Mouse (Mus musculus) forebrain, embryonic 11.5 days (tissue): ENCODE measurements at regions not wholly inside any gene's neighbourhood (a gene's known extent, or its start where the extent isn't known, plus 50 kb on each side); places are given as distances from the start of the nearest gene placed in this dataset.

ENCODE experiments used
- ATAC-seq: fragments of 200-750 bp; cut with Nextera tagmentation; replicated peaks from 2 replicates; pipeline ENCODE4 v1.8.0; 2017; ENCODE audit warnings: moderate TSS enrichment; ENCODE audit not compliant: low FRiP score
- DNase-seq: peaks from one replicate; pipeline ENCODE4 v3.0.0-alpha.2; 2017; ENCODE audit warnings: low spot score
- H3K27ac ChIP-seq: fragments of 300-500 bp; sonication (generic); 2 replicates; pipeline ENCODE4 v1.5.1; 2014; ENCODE audit warnings: low read depth, low read length
- H3K27me3 ChIP-seq: fragments of 300-500 bp; sonication (generic); 2 replicates; pipeline ENCODE4 v1.6.1; 2014; ENCODE audit warnings: mild to moderate bottlenecking, low read length, mixed read lengths; ENCODE audit not compliant: control insufficient read depth, insufficient read depth
- H3K36me3 ChIP-seq: fragments of 300-500 bp; sonication (generic); 2 replicates; pipeline ENCODE4 v1.6.1; 2014; ENCODE audit warnings: mild to moderate bottlenecking, low read length, moderate library complexity, mixed read lengths; ENCODE audit not compliant: control insufficient read depth, insufficient read depth
- H3K4me1 ChIP-seq: fragments of 300-500 bp; sonication (generic); replicated peaks from 2 replicates; pipeline ENCODE4 v1.6.1; 2014; ENCODE audit warnings: low read length, mixed read lengths; ENCODE audit not compliant: control insufficient read depth, insufficient read depth
- H3K4me2 ChIP-seq: fragments of 300-500 bp; sonication (generic); 2 replicates; pipeline ENCODE4 v1.6.1; 2014; ENCODE audit warnings: low read depth, mild to moderate bottlenecking, low read length, moderate library complexity, mixed read lengths; ENCODE audit not compliant: severe bottlenecking
- H3K4me3 ChIP-seq: fragments of 300-500 bp; sonication (generic); 2 replicates; pipeline ENCODE4 v1.5.1; 2014; ENCODE audit warnings: low read depth, low read length
- H3K9ac ChIP-seq: fragments of 300-500 bp; sonication (generic); 2 replicates; pipeline ENCODE4 v1.6.1; 2014; ENCODE audit warnings: low read length
- H3K9me3 ChIP-seq: fragments of 300-500 bp; sonication (generic); 2 replicates; pipeline ENCODE4 v1.6.1; 2016; ENCODE audit warnings: low read length, mixed read lengths; ENCODE audit not compliant: control insufficient read depth
- WGBS: fragments of 180-500 bp; shearing (Covaris S2); extraction: QIAGEN DNeasy Blood & Tissue Kit; methylation state at CpG from one replicate; pipeline ENCODE4 v1.1.7; 2014; 5-methylcytosine and 5-hydroxymethylcytosine counted together

- Histone ChIP-seq H3K27ac (no peak overlapping the region), H3K4me2 (peak overlapping the region; percentile 51), H3K27me3 (peaks cover 4% of the 10 kb centered on the region; the same call in 1 of the 2 replicates), H3K9ac (peak overlapping the region; percentile 49), H3K9me3 (no peaks in the 10 kb centered on the region), H3K4me1 (peaks cover 11% of the 10 kb centered on the region; the same call in 1 of the 2 replicates), H3K4me3 (peak overlapping the region; percentile 13), H3K36me3 (no peaks in the 10 kb centered on the region)
- DNase-seq (no peak), ATAC-seq (peak; percentile 57; the same call in 1 of the 2 replicates)
- under 1% methylated on average over 18 of the region's 18 CpGs for whole genome bisulfite sequencing
Measured at GRCm38 (mm10) chr2:172613891-172614391, 64.5 kb downstream of the Tfap2c start.

- ATAC-seq = no peak
- Histone ChIP-seq H3K4me2 (no peak overlapping the region), H3K27ac (no peak overlapping the region), H3K4me1 (peaks cover 11% of the 10 kb centered on the region; the same call in 1 of the 2 replicates), H3K4me3 (no peak overlapping the region), H3K36me3 (no peaks in the 10 kb centered on the region), H3K9me3 (no peaks in the 10 kb centered on the region), H3K27me3 (peaks cover 4% of the 10 kb centered on the region; the same call in 1 of the 2 replicates), H3K9ac (no peak overlapping the region)
- DNase-seq = no peak
- 44% methylated on average over 2 of the region's 2 CpGs for WGBS
Measured at GRCm38 (mm10) chr2:172615148-172615547, 65.8 kb downstream of the Tfap2c start.

DNA sequence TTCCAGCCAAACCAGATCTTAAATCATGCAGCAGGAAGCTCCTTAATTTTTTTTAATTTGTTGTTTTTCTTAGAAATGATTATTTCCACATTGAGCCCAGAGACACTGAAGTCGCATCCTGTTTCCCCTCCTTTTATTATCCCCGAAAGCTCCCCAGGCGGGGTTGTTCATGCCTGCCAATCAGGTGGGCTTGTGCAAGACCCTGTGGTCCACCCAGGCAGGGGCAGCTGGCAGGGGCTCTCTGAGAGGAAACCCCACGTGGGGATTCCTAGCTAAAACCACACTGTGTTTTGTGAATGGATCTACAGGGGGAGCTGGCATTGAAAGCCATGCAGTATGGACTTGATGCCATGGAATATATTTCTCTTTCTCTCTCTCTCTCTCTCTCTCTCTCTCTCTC is 66.2 kb downstream of the Tfap2c start:
- no peak for DNase-seq
- ATAC-seq = no peak
- Histone ChIP-seq H3K4me1 (peaks cover 11% of the 10 kb centered on the region; the same call in 1 of the 2 replicates), H3K9me3 (no peaks in the 10 kb centered on the region), H3K27me3 (peaks cover 4% of the 10 kb centered on the region; the same call in 1 of the 2 replicates), H3K9ac (no peak overlapping the region), H3K36me3 (no peaks in the 10 kb centered on the region), H3K27ac (no peak overlapping the region), H3K4me2 (no peak overlapping the region), H3K4me3 (no peak overlapping the region)
- WGBS = 35% methylated on average over 4 of the region's 4 CpGs

- peaks cover 4% of the 10 kb centered on the region; the same call in 1 of the 2 replicates for H3K27me3 ChIP-seq
- no peaks in the 10 kb centered on the region for H3K9me3 ChIP-seq
- no peaks in the 10 kb centered on the region for H3K36me3 ChIP-seq
- H3K27ac ChIP-seq = no peak overlapping the region
- WGBS = 84% methylated on average over 7 of the region's 7 CpGs
- H3K4me1 ChIP-seq = peaks cover 7% of the 10 kb centered on the region; the same call in 1 of the 2 replicates
- no peak overlapping the region for H3K9ac ChIP-seq
- no peak overlapping the region for H3K4me2 ChIP-seq
- ATAC-seq = no peak
- no peak overlapping the region for H3K4me3 ChIP-seq
- DNase-seq = no peak
Measured at GRCm38 (mm10) chr2:172619168-172619567, 69.8 kb downstream of the Tfap2c start.

DNA sequence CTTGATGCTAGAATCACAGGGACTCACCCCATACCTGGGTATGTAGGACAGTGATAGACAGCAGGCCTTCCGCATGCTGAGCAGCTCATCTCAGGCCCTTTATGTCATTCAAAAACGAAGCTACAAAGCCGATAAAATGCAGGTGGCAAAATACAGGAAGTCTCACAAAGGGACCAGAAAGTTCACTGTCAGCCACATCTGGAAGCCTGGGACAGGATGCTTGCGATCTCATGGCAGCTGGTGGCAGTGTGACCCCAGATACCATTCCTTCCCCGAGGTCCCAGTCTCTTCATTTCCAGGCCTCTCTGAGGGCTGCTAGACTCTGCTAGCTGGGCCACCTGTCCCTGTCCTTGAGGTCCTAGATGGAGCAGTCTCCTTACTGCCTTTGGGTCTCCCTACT is 70.6 kb downstream of the Tfap2c start:
- Histone ChIP-seq H3K4me1 (peaks cover 4% of the 10 kb centered on the region; the same call in 1 of the 2 replicates), H3K27me3 (peaks cover 2% of the 10 kb centered on the region; the same call in 1 of the 2 replicates), H3K9ac (no peak overlapping the region), H3K4me2 (no peak overlapping the region), H3K4me3 (no peak overlapping the region), H3K27ac (no peak overlapping the region), H3K9me3 (no peaks in the 10 kb centered on the region), H3K36me3 (no peaks in the 10 kb centered on the region)
- DNase-seq = no peak
- ATAC-seq = no peak
- WGBS = 69% methylated on average over 5 of the region's 5 CpGs

DNA sequence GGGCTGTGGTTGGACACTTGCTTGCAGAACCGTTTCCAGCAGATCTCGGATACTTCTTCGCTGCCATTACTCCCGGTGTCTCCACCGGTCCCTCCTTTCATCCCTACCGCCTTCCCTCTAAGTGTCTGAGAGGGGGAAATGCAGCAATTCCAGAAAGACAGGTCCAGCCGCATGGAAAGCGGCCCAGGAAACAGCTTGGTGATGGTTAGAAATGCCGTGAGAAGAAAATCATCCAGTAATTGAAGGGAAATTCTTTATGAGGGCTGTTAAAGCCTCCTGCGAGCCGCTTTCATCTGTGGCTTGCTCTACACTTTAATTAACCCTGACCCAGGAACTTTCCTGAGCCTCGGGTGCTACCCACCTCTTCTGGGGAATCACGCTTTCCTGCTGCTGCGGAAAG is 74.3 kb downstream of the Tfap2c start:
- Histone ChIP-seq H3K36me3 (no peaks in the 10 kb centered on the region), H3K4me3 (no peak overlapping the region), H3K9ac (no peak overlapping the region), H3K9me3 (no peaks in the 10 kb centered on the region), H3K27ac (peak overlapping the region; percentile 18; the same call in 1 of the 2 replicates), H3K27me3 (no peaks in the 10 kb centered on the region), H3K4me1 (peaks cover 2% of the 10 kb centered on the region; the same call in 1 of the 2 replicates), H3K4me2 (peak overlapping the region; percentile 24; the same call in 1 of the 2 replicates)
- 13% methylated on average over 14 of the region's 14 CpGs for WGBS
- no peak for ATAC-seq
- no peak for DNase-seq

DNA sequence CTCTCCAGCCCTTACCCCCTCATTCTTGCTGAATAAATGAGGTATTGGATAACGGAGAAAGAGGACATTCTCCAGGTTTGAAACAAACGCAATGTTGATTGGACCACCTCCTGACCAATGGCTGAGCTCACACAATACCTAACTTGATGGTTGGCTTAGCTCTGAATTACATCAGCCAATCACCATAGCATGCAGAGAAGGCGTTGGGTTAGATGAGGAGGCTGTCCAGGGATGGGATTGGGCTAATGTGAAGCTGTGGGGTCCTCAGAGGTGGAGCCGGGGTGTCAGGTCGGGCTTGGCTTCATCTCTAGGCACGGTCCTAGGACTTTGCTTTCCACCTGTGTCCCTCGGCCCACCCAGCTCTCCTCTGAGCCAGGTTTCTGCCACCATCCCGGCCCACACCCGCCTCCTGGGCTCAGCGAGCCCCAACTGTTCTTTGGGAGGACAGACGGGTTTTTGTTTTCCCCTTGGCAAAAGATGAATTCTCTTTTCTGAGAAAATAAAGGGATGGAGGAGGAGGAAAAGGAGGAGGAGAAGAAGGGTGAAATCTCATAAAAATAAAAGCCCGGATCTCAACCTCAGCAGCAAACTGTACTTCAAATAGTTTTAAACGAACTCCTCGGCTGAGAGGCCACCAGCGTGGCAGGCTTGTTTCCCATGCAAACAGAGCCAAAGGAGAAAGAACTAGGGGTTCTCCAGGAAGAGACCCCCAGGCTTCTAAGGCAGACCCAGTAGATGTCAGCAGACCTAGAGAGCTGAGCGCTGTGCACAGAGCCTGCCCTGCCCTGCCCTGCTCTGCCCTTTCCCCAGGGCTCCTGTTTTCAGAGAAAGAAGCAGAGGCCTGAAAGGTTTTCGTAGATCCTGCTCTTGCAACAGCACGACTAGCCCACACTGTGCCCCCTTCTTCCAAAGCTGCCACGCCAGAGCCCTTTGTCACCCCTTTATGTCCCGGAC is 78.2 kb downstream of the Tfap2c start:
- H3K27ac ChIP-seq = no peak overlapping the region

GRCm38 (mm10) chr2:172630333-172630732 is 80.9 kb downstream of the Tfap2c start:
- ATAC-seq = no peak

More for the DNA sequence above, 78.2 kb downstream of the Tfap2c start:
- no peaks in the 10 kb centered on the region for H3K36me3 ChIP-seq
- DNase-seq (no peak), ATAC-seq (no peak)
- no peak overlapping the region for H3K4me3 ChIP-seq
- no peaks in the 10 kb centered on the region for H3K27me3 ChIP-seq
- no peak overlapping the region for H3K9ac ChIP-seq
- WGBS = 71% methylated on average over 20 of the region's 20 CpGs
- H3K4me1 ChIP-seq = peaks cover 2% of the 10 kb centered on the region; the same call in 1 of the 2 replicates
- no peak overlapping the region for H3K4me2 ChIP-seq
- no peaks in the 10 kb centered on the region for H3K9me3 ChIP-seq

More at GRCm38 (mm10) chr2:172630333-172630732, 80.9 kb downstream of the Tfap2c start:
- Histone ChIP-seq H3K27me3 (no peaks in the 10 kb centered on the region), H3K9me3 (no peaks in the 10 kb centered on the region), H3K4me2 (no peak overlapping the region), H3K9ac (no peak overlapping the region), H3K36me3 (no peaks in the 10 kb centered on the region), H3K4me3 (no peak overlapping the region), H3K4me1 (no peaks in the 10 kb centered on the region), H3K27ac (no peak overlapping the region)
- WGBS = 76% methylated on average over 3 of the region's 3 CpGs
- no peak for DNase-seq
